Mouse (Mus musculus): ENCODE data around the gene Slc3a2.

- TF ChIP-seq POLR2A (IDR thresholded peaks at IDR 0.05; ENCODE audit: low read depth, low read length) = no peak
- no peak for TF ChIP-seq CTCF (conservative IDR thresholded peaks at IDR 0.05 in 1 of 2, IDR thresholded peaks at IDR 0.05 in 1 of 2; ENCODE audit: low read depth in 2 of 2, low read length in 2 of 2)
These were observed 17.0 kb downstream of the Slc3a2 start for GRCm38 (mm10) chr19:8706132-8706667.

Data from CH12.LX (cell line).